17 mouse cellular contexts compared by ENCODE assay signal in genomic region chr17:87134631-87135030, GRCm38 (mm10).
"Had no signal": no experiment of that assay in that cellular context is flagged by ENCODE, and none has a peak within 500 bp of the region (broad histone marks: within the 10 kb centered on the region; RNA-seq: fewer than 3 reads in every experiment).

No protein-coding gene starts in this region.

- H3K9me3 ChIP-seq: heart, embryonic 13.5 days; heart, embryonic 15.5 days; hindbrain, embryonic 13.5 days; hindbrain, embryonic 15.5 days; intestine, embryonic 15.5 days; limb, embryonic 13.5 days; limb, embryonic 15.5 days; liver, embryonic 12.5 days had no signal

- H3K4me3 ChIP-seq: heart, embryonic 13.5 days; heart, embryonic 15.5 days; hindbrain, embryonic 13.5 days; hindbrain, embryonic 15.5 days; intestine, embryonic 15.5 days; layer of hippocampus, adult 2 months; left cerebral cortex, adult 2 months; limb, embryonic 13.5 days; limb, embryonic 15.5 days; liver, embryonic 12.5 days had no signal

- H3K27me3 ChIP-seq: heart, embryonic 13.5 days; heart, embryonic 15.5 days; hindbrain, embryonic 13.5 days; hindbrain, embryonic 15.5 days; intestine, embryonic 15.5 days; limb, embryonic 13.5 days; limb, embryonic 15.5 days; liver, embryonic 12.5 days had no signal

- DNase-seq: gastrocnemius, postnatal 36 days; heart, adult 18-20 months; heart, postnatal 36 days; kidney, adult 8-10 months; left cerebral cortex, postnatal 4 days had no signal

- ATAC-seq: inflammation-experienced regulatory T-cells, adult 6 months; intestine, embryonic 15.5 days; intestine, postnatal 0 days; liver, embryonic 12.5 days had no signal

- H3K4me1 ChIP-seq: heart, embryonic 13.5 days; heart, embryonic 15.5 days; hindbrain, embryonic 13.5 days; hindbrain, embryonic 15.5 days; intestine, embryonic 15.5 days; liver, embryonic 12.5 days had no signal
